Mouse (Mus musculus): Measurements from ENCODE around the gene Exoc3l. TPM values are rescaled to one million over a fixed set of nuclear protein-coding genes. Genes with fewer than 3 reads are reported as not detected.

The Exoc3l gene
- polyA plus RNA-seq, 1 experiment from 2014 or later: 11.1 TPM

DNA sequence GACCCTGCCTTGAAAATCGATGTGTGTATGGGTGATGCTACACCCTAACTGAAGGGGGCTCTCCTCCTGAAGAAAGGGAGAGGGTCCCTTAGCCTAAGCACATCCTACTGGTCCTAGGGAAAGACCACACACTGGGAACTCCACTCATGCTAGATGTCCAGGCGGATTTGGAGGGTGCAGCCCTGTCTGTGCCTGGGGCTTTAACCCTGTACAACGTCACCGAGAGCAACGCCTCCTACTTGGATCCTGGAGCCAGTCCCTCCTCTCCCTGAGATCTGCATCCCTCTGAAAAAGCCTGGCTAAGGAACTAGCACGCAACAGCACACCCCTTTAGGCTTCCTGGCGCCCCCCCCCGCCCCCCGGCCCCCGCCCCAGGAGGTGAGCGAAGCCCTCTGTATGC is 20.5 kb downstream of the Exoc3l start:
- H3K4me1 ChIP-seq: peaks cover 37% of the 10 kb centered on the region
- peaks cover 5% of the 10 kb centered on the region; the same call in 1 of the 2 replicates for H3K36me3 ChIP-seq
- peaks cover 100% of the 10 kb centered on the region for H3K27me3 ChIP-seq
- peak overlapping the region; percentile 57; the same call in 1 of the 2 replicates for H3K9ac ChIP-seq
- ATAC-seq (ENCODE audit: insufficient number of reproducible peaks, insufficient read depth, low FRiP score, low TSS enrichment, low read depth): no peak
- peak overlapping the region; percentile 82 for H3K4me2 ChIP-seq
- WGBS: 7% methylated on average over 10 of the region's 11 CpGs
- no peak overlapping the region for H3K27ac ChIP-seq
- H3K4me3 ChIP-seq: peak overlapping the region; percentile 48; the same call in 1 of the 2 replicates
- no peaks in the 10 kb centered on the region for H3K9me3 ChIP-seq

DNA sequence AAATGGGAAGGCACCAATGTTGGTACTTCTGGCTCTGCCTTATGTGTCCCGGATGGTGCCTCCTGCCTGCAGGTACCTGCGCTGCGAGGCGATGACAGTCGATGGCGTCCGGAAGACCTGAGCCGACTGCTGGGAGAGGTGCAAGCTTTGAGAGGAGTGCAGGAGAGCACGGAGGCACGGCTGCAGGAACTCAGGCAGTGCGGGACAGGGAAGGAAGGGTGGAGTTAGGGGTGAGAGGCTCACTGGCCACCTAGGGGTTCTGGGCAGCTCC is 25.1 kb downstream of the Exoc3l start:
- Histone ChIP-seq H3K27me3 (peaks cover 100% of the 10 kb centered on the region), H3K27ac (no peak overlapping the region), H3K9ac (0 out of 2 replicates have a peak overlapping the region, but pooled peaks have one; percentile 6), H3K4me1 (peaks cover 45% of the 10 kb centered on the region), H3K4me3 (peak overlapping the region; percentile 20), H3K36me3 (no peaks in the 10 kb centered on the region), H3K9me3 (no peaks in the 10 kb centered on the region), H3K4me2 (peak overlapping the region; percentile 93)
- WGBS: 4% methylated on average over 11 of the region's 11 CpGs
- ATAC-seq (ENCODE audit: insufficient number of reproducible peaks, insufficient read depth, low FRiP score, low TSS enrichment, low read depth): no peak

- Histone ChIP-seq H3K4me1 (peaks cover 40% of the 10 kb centered on the region), H3K9ac (peak overlapping the region; percentile 64), H3K9me3 (no peaks in the 10 kb centered on the region), H3K4me3 (peak overlapping the region; percentile 51), H3K36me3 (no peaks in the 10 kb centered on the region), H3K27ac (no peak overlapping the region), H3K4me2 (peak overlapping the region; percentile 93), H3K27me3 (peaks cover 100% of the 10 kb centered on the region)
- WGBS: 3% methylated on average over 39 of the region's 39 CpGs
- no peak for ATAC-seq (ENCODE audit: insufficient number of reproducible peaks, insufficient read depth, low FRiP score, low TSS enrichment, low read depth)
These were observed 25.6 kb downstream of the Exoc3l start for GRCm38 (mm10) chr8:105270101-105270915.

DNA sequence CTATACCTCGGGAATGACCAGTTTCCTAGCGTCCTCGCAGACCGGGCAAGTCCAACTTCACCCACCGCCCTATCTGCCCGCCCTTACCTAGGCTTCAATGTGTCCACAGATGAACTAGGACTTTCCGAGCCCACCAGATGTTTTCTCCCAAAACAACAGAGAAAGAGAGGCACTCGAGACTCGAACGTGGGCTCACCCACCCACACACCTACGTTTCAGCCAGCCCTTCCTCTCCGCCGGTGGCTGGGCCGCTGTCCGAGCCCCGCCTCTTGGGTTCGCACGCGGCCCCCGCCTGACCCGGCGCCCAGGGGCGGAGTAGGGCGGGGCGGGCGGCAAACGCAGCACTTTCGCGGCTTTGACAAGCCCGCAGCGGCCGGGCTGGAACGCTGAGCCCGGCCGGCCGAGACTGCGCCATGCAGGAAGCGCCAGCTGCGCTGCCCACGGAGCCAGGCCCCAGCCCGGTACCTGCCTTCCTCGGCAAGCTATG is 26.4 kb downstream of the Exoc3l start, which contains the start of gene Hsf4:
Gene Hsf4, plus strand, starts transcription at position 341 of the 487 bp plus-strand sequence.
- Histone ChIP-seq H3K4me2 (peak within 1 kb of the TSS; percentile 93), H3K4me3 (peak within 1 kb of the TSS; percentile 51), H3K27ac (no peak within 1 kb of the TSS), H3K9ac (peak within 1 kb of the TSS; percentile 64), H3K36me3 (no peaks in the 10 kb centered on the region), H3K4me1 (peaks cover 45% of the 10 kb centered on the region), H3K9me3 (no peaks in the 10 kb centered on the region), H3K27me3 (peaks cover 97% of the 10 kb centered on the region)
- under 1% methylated on average over 42 of the region's 42 CpGs for whole genome bisulfite sequencing
- ATAC-seq (ENCODE audit: insufficient number of reproducible peaks, insufficient read depth, low FRiP score, low TSS enrichment, low read depth): no peak

DNA sequence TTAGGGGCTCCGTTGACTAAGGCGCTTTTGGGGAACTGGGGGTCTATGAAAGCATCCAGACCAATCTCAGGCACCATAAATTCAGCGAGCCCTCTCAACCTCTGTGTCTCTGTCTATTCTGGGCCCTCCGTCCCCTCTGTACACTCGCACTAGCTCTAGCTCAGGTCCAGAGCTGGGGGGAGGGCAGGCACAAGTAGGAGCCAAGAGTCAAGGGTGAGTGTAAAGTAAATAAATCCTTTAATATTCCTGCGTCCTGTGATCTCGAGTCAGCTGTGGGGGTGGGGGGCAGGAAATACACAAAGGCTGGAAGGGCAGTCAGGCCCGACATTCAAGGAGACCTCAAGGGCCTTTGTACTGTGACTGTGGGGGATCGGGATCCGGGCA is 26.8 kb downstream of the Exoc3l start:
- Histone ChIP-seq H3K4me1 (peaks cover 45% of the 10 kb centered on the region), H3K27me3 (peaks cover 95% of the 10 kb centered on the region), H3K36me3 (no peaks in the 10 kb centered on the region), H3K4me3 (peak overlapping the region; percentile 51), H3K9ac (peak overlapping the region; percentile 64), H3K27ac (no peak overlapping the region), H3K9me3 (no peaks in the 10 kb centered on the region), H3K4me2 (peak overlapping the region; percentile 93)
- ATAC-seq (ENCODE audit: insufficient number of reproducible peaks, insufficient read depth, low FRiP score, low TSS enrichment, low read depth): no peak; the same call in 1 of the 2 replicates
- WGBS: under 1% methylated on average over 10 of the region's 10 CpGs

GRCm38 (mm10) chr8:105268342-105269074 is 27.4 kb downstream of the Exoc3l start:
- peak; percentile 66 for ATAC-seq (ENCODE audit: insufficient number of reproducible peaks, insufficient read depth, low FRiP score, low TSS enrichment, low read depth)
- peak overlapping the region; percentile 64 for H3K9ac ChIP-seq
- 1% methylated on average over 65 of the region's 65 CpGs for WGBS
- H3K36me3 ChIP-seq: no peaks in the 10 kb centered on the region
- peak overlapping the region; percentile 93 for H3K4me2 ChIP-seq
- H3K4me3 ChIP-seq: peak overlapping the region; percentile 51
- H3K4me1 ChIP-seq: peaks cover 45% of the 10 kb centered on the region
- no peaks in the 10 kb centered on the region for H3K9me3 ChIP-seq
- H3K27ac ChIP-seq: no peak overlapping the region
- H3K27me3 ChIP-seq: peaks cover 95% of the 10 kb centered on the region

DNA sequence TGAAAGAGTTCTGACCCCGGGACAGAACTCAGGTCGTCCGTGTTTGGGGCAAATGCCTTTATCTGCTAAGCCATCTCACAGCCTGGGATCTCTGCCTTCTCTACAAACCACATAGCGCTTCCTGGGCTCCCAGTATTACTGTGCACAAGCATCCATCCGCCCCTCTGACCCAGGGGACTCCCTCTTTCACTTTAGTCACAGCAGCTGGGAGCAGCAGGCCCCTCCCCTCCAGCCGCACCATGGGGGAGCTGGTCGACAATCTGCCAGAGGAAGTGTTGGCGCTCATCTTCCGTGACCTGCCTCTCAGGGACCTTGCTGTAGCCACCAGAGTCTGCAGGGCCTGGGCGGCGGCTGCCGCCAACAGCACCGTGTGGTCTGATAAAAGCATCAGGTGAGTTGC is 29.1 kb downstream of the Exoc3l start:
- Histone ChIP-seq H3K9ac (no peak overlapping the region), H3K4me1 (peaks cover 42% of the 10 kb centered on the region), H3K4me3 (no peak overlapping the region), H3K9me3 (no peaks in the 10 kb centered on the region), H3K27me3 (peaks cover 90% of the 10 kb centered on the region), H3K4me2 (no peak overlapping the region), H3K27ac (no peak overlapping the region), H3K36me3 (no peaks in the 10 kb centered on the region)
- 16% methylated on average over 13 of the region's 13 CpGs for WGBS
- ATAC-seq (ENCODE audit: insufficient number of reproducible peaks, insufficient read depth, low FRiP score, low TSS enrichment, low read depth): no peak

GRCm38 (mm10) chr8:105265128-105265527 is 30.8 kb downstream of the Exoc3l start:
- no peaks in the 10 kb centered on the region for H3K9me3 ChIP-seq
- WGBS: 17% methylated on average over 10 of the region's 10 CpGs
- peaks cover 89% of the 10 kb centered on the region for H3K27me3 ChIP-seq
- ATAC-seq (ENCODE audit: insufficient number of reproducible peaks, insufficient read depth, low FRiP score, low TSS enrichment, low read depth): no peak
- peak overlapping the region; percentile 69 for H3K4me3 ChIP-seq
- no peaks in the 10 kb centered on the region for H3K36me3 ChIP-seq
- peaks cover 32% of the 10 kb centered on the region for H3K4me1 ChIP-seq
- H3K9ac ChIP-seq: 0 out of 2 replicates have a peak overlapping the region, but pooled peaks have one; percentile 7
- no peak overlapping the region for H3K27ac ChIP-seq
- H3K4me2 ChIP-seq: peak overlapping the region; percentile 86

GRCm38 (mm10) chr8:105264024-105264982 is 31.6 kb downstream of the Exoc3l start, which contains the start of the genes Tradd and Fbxl8:
Gene Tradd, minus strand, starts transcription at chr8:105264609.
Gene Fbxl8, plus strand, starts transcription at chr8:105264648.
- Histone ChIP-seq H3K9ac (peak within 1 kb of the TSS; percentile 72), H3K4me2 (peak within 1 kb of the TSS; percentile 86), H3K4me1 (peaks cover 32% of the 10 kb centered on the region), H3K4me3 (peak within 1 kb of the TSS; percentile 69), H3K27me3 (peaks cover 89% of the 10 kb centered on the region), H3K9me3 (no peaks in the 10 kb centered on the region), H3K36me3 (no peaks in the 10 kb centered on the region), H3K27ac (no peak within 1 kb of the TSS)
- WGBS: under 1% methylated on average over 54 of the region's 54 CpGs
- peak; percentile 37; the same call in 1 of the 2 replicates for ATAC-seq (ENCODE audit: insufficient number of reproducible peaks, insufficient read depth, low FRiP score, low TSS enrichment, low read depth)

GRCm38 (mm10) chr8:105263244-105263912 is 32.5 kb downstream of the Exoc3l start:
- Histone ChIP-seq H3K4me2 (peak overlapping the region; percentile 86), H3K4me3 (peak overlapping the region; percentile 69), H3K4me1 (peaks cover 32% of the 10 kb centered on the region), H3K27ac (no peak overlapping the region), H3K9me3 (no peaks in the 10 kb centered on the region), H3K27me3 (peaks cover 89% of the 10 kb centered on the region), H3K9ac (no peak overlapping the region), H3K36me3 (no peaks in the 10 kb centered on the region)
- 37% methylated on average over 15 of the region's 16 CpGs for WGBS
- ATAC-seq (ENCODE audit: insufficient number of reproducible peaks, insufficient read depth, low FRiP score, low TSS enrichment, low read depth): no peak
